Mouse (Mus musculus): ENCODE measurements around the gene Zfp52. TPM values are rescaled to one million over a fixed set of nuclear protein-coding genes. Genes with fewer than 3 reads are reported as not detected.

Zfp52 gene
- total RNA-seq, 2 experiments from 2014 or later, result 5.7 to 8.0 TPM

- Histone ChIP-seq H3K4me3 (no peak overlapping the region), H3K27ac (no peak overlapping the region)
- intact Hi-C loops (cut with DNase I), result no loop called here
- DNase-seq, result no peak
- TF ChIP-seq CTCF (IDR thresholded peaks at IDR 0.05), result no peak
Observed at GRCm38 (mm10) chr17:21526270-21526669, 9.1 kb upstream of the Zfp52 start.

DNA sequence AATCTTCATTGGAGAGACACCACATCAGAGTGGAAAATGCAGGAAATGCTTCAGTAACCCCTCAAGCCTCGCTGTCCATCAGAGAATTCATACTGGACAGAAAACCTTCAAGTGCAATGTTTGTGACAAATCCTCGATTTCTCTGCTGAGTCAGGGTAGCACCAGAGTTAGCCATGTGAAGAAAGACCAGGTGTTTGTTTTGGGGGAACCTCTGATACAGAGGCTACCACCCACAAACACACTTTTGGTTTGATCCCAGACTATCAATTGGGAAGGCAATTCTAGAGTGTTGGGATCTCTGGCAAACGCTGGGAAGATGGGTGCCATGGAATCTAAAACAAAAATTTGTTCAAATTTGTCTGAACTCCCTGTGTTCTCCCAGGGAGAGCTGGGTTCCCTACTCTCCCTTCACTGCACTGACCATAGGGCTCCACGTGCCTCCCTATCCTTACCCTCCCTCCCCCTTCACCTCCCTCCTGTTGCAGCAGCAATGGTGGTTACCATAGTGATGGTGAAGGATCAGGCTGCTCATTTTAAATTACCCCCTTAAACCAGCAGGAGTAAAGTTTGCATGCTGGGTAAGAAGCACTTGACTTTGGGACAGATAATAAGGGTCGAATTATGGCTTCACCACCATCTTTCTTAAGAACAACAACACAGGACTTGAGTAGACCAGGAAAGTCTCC is 4.6 kb upstream of the Zfp52 start:
- H3K27ac ChIP-seq, result peak overlapping the region; percentile 99
- DNase-seq, result no peak
- no peak for TF ChIP-seq CTCF (IDR thresholded peaks at IDR 0.05)
- H3K4me3 ChIP-seq, result peak overlapping the region; percentile 85
- intact Hi-C loops (cut with DNase I), result loop anchor here (10.0 kb wide), 2 partner anchors 204 to 296 kb away; partner anchors contain the start of gene Zfp229

DNA sequence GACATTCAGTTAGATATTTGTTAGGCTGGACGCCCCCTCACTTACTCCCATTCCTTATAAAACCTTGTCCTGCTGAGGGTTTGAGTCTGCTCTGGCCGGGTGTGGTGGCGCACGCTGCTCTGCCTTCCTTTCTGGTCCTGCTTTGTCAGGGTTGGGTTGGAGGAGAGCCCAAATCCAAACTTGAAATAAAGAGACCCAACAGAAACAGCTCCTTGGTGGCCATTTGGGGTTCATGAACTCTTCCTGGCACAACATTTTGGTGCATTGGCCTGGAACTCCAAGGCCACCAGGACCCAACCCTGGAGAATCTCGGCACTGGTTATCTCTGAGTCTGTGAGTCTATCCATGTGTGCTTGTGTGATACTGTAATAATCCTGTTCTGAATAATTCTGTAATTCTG is 3.7 kb upstream of the Zfp52 start:
- peak; percentile 34 for DNase-seq
- TF ChIP-seq CTCF (IDR thresholded peaks at IDR 0.05), result no peak
- H3K27ac ChIP-seq, result peak overlapping the region; percentile 99
- peak overlapping the region; percentile 85 for H3K4me3 ChIP-seq
- intact Hi-C loops (cut with DNase I), result loop anchor here (2.0 to 10.0 kb wide), 4 partner anchors 15 to 297 kb away; partner anchors contain the start of genes Zfp229 and Zfp948

GRCm38 (mm10) chr17:21532101-21532951 is 3.0 kb upstream of the Zfp52 start:
- TF ChIP-seq CTCF (IDR thresholded peaks at IDR 0.05), result peak; percentile 56
- peak; percentile 77 for DNase-seq
- intact Hi-C loops (cut with DNase I), result loop anchor here (2.0 to 10.0 kb wide), 4 partner anchors 16 to 298 kb away; partner anchors contain the start of genes Zfp229 and Zfp948
- peak overlapping the region; percentile 85 for H3K4me3 ChIP-seq
- peak overlapping the region; percentile 99 for H3K27ac ChIP-seq

- peak overlapping the region; percentile 99 for H3K27ac ChIP-seq
- H3K4me3 ChIP-seq, result no peak overlapping the region
- TF ChIP-seq CTCF (IDR thresholded peaks at IDR 0.05), result no peak
- intact Hi-C loops (cut with DNase I), result loop anchor here (2.0 to 10.0 kb wide), 4 partner anchors 17 to 299 kb away; partner anchors contain the start of genes Zfp229 and Zfp948
- DNase-seq, result no peak
Observed at GRCm38 (mm10) chr17:21533961-21534360, 1.4 kb upstream of the Zfp52 start.

GRCm38 (mm10) chr17:21534460-21535095 is 761 bp upstream of the Zfp52 start:
- intact Hi-C loops (cut with DNase I), result loop anchor here (10.0 kb wide), 2 partner anchors 200 to 300 kb away; partner anchors contain the start of gene Zfp229
- Histone ChIP-seq H3K4me3 (peak overlapping the region; percentile 76), H3K27ac (peak overlapping the region; percentile 99)
- TF ChIP-seq CTCF (IDR thresholded peaks at IDR 0.05), result peak; percentile 81
- peak; percentile 15 for DNase-seq

DNA sequence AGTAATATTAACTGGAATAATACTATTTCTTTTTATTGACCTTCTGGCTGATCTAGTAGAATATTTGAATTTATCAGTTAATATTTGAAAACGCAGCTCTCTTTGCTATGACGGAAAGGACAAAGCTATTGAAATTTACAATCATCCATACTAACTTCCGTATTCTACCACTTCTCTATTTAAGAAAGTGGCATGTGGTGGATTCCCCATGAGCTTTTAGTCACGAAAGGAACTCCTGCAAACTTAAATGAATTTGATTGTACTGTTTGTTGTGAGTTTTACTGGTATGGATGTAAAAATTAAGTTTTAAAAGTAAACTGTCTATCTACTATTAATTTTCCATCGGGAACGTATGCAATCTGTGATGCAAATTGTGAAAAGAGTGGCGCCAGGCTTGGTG is 757 bp downstream of the Zfp52 start:
- intact Hi-C loops (cut with DNase I), result loop anchor here (10.0 kb wide), 2 partner anchors 199 to 301 kb away; partner anchors contain the start of gene Zfp229
- TF ChIP-seq CTCF (IDR thresholded peaks at IDR 0.05), result no peak
- H3K27ac ChIP-seq, result peak overlapping the region; percentile 88

GRCm38 (mm10) chr17:21536676-21537075 is 1.3 kb downstream of the Zfp52 start:
- intact Hi-C loops (cut with DNase I), result loop anchor here (10.0 kb wide), 2 partner anchors 198 to 302 kb away; partner anchors contain the start of gene Zfp229
- TF ChIP-seq CTCF (IDR thresholded peaks at IDR 0.05), result no peak
- no peak for DNase-seq
- Histone ChIP-seq H3K4me3 (peak overlapping the region; percentile 76; the same call in 1 of the 2 replicates), H3K27ac (peak overlapping the region; percentile 88)

More for the DNA sequence above, 757 bp downstream of the Zfp52 start:
- no peak for DNase-seq
- peak overlapping the region; percentile 76 for H3K4me3 ChIP-seq

DNA sequence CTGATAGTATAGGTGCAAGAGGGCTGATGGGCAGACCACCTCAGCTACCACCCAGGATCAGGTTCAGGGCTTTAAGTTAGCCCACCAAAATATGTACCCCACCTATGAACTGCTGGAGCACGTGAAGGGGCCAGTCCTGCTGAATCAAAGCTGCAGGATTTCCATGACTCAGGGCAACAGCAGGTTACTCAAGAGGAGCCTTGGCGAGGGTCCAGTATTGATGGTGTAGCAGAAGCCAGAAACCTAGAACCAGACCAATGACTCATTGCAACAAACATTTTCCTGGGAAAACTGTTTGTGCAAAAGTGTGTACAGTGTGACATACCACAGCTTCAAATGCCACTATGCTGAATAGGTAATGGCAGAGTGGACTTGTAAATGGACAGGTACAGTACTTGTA is 22.5 kb downstream of the Zfp52 start:
- intact Hi-C loops (cut with DNase I), result no loop called here
- H3K27ac ChIP-seq, result no peak overlapping the region
- no peak for TF ChIP-seq CTCF (IDR thresholded peaks at IDR 0.05)
- DNase-seq, result peak; percentile 21
- H3K4me3 ChIP-seq, result no peak overlapping the region

GRCm38 (mm10) chr17:21566220-21566619 is 30.9 kb downstream of the Zfp52 start:
- peak; percentile 60 for TF ChIP-seq CTCF (IDR thresholded peaks at IDR 0.05)
- peak overlapping the region; percentile 80 for H3K4me3 ChIP-seq
- peak; percentile 24 for DNase-seq
- peak overlapping the region; percentile 95 for H3K27ac ChIP-seq
- intact Hi-C loops (cut with DNase I), result loop anchor here (2.0 to 10.0 kb wide), 2 partner anchors 33 to 621 kb away; partner anchors contain the start of gene Ppp2r1a

GRCm38 (mm10) chr17:21566728-21567349 is 31.5 kb downstream of the Zfp52 start, which contains the start of gene Zfp948:
Gene Zfp948, plus strand, starts transcription at chr17:21567008.
- no peak for TF ChIP-seq CTCF (IDR thresholded peaks at IDR 0.05)
- intact Hi-C loops (cut with DNase I), result loop anchor here (2.0 to 10.0 kb wide), 2 partner anchors 34 to 622 kb away; partner anchors contain the start of gene Ppp2r1a
- Histone ChIP-seq H3K27ac (peak within 1 kb of the TSS; percentile 95), H3K4me3 (peak within 1 kb of the TSS; percentile 80)
- peak; percentile 85 for DNase-seq
